Mouse (Mus musculus) CH12.LX (cell line): ENCODE measurements at regions not wholly inside any gene's neighbourhood (a gene's known extent, or its start where the extent isn't known, plus 50 kb on each side); places are given as distances from the start of the nearest gene placed in this dataset.

ENCODE experiments used
- DNase-seq: peaks from one replicate; pipeline ENCODE4 v3.0.0-alpha.2; 2013; ENCODE audit errors: extremely low read depth
- H3K27ac ChIP-seq: 2 replicates; pipeline ENCODE4 v1.5.1; 2012; ENCODE audit warnings: low read depth, mild to moderate bottlenecking, control low read depth, moderate library complexity; ENCODE audit not compliant: insufficient read depth
- H3K27me3 ChIP-seq: replicated peaks from 2 replicates; pipeline ENCODE3; 2012; ENCODE audit warnings: inconsistent platforms
- H3K36me3 ChIP-seq, 2 experiments: replicated peaks in 1 of 2; 2 replicates each; pipeline versions ENCODE3 to v1.6.1; 2012; ENCODE audit warnings: inconsistent platforms in 1 of 2, low read length in 1 of 2, mild to moderate bottlenecking in 1 of 2, mixed read lengths in 1 of 2, moderate library complexity in 1 of 2; ENCODE audit not compliant: control insufficient read depth in 1 of 2, insufficient read depth in 1 of 2
- H3K4me1 ChIP-seq, 2 experiments: 2 replicates each; pipeline ENCODE4 v1.6.1; 2012; ENCODE audit warnings: inconsistent platforms in 1 of 2, moderate library complexity in 1 of 2; ENCODE audit not compliant: insufficient read depth in 2 of 2, control insufficient read depth in 1 of 2
- H3K4me2 ChIP-seq: 2 replicates; pipeline ENCODE4 v1.6.1; 2012; ENCODE audit warnings: low read depth, mild to moderate bottlenecking, control low read depth; ENCODE audit not compliant: poor library complexity, insufficient read depth, severe bottlenecking
- H3K4me3 ChIP-seq, 3 experiments: fragments of 150-350 bp in 1 of 3; sonication (generic) in 1 of 3; replicated peaks in 1 of 3; 2 replicates each; pipeline versions ENCODE3 to v1.5.1; 2011 to 2012; ENCODE audit warnings: low read depth in 2 of 3, low read length in 2 of 3, mild to moderate bottlenecking in 2 of 3, moderate library complexity in 2 of 3, control low read depth in 1 of 3, improper control_type of control experiment in 1 of 3, inconsistent platforms in 1 of 3, mixed read lengths in 1 of 3; ENCODE audit not compliant: poor library complexity in 1 of 3
- H3K79me2 ChIP-seq: replicated peaks from 2 replicates; pipeline ENCODE4 v1.6.1; 2012; ENCODE audit warnings: mild to moderate bottlenecking, moderate library complexity; ENCODE audit not compliant: control insufficient read depth, poor library complexity, insufficient read depth, severe bottlenecking; ENCODE audit errors: extremely low read depth
- H3K9ac ChIP-seq: 2 replicates; pipeline ENCODE4 v1.6.1; 2012; ENCODE audit warnings: low read depth, mild to moderate bottlenecking, control low read depth, moderate library complexity; ENCODE audit not compliant: insufficient read depth
- H3K9me3 ChIP-seq: replicated peaks from 2 replicates; pipeline ENCODE3; 2012; ENCODE audit warnings: low read length, inconsistent platforms, mixed read lengths
- BHLHE40 ChIP-seq: IDR thresholded peaks from 2 replicates; pipeline ENCODE4 v1.6.1; 2011; ENCODE audit warnings: mild to moderate bottlenecking, low read depth, low read length, improper control_type of control experiment
- E2F4 ChIP-seq: IDR thresholded peaks from 2 replicates; pipeline ENCODE4 v1.6.1; 2011; ENCODE audit warnings: low read depth, low read length, improper control_type of control experiment; ENCODE audit not compliant: insufficient replicate concordance
- ELF1 ChIP-seq: IDR thresholded peaks from 2 replicates; pipeline ENCODE4 v1.6.1; 2014; ENCODE audit warnings: low read depth, mild to moderate bottlenecking, inconsistent platforms, low read length, improper control_type of control experiment
- EP300 ChIP-seq: IDR thresholded peaks from 2 replicates; pipeline ENCODE4 v1.6.1; 2011; ENCODE audit warnings: low read length, improper control_type of control experiment
- ETS1 ChIP-seq: conservative IDR thresholded peaks from 2 replicates; pipeline ENCODE4 v1.6.1; 2012; ENCODE audit warnings: low read depth, mild to moderate bottlenecking, inconsistent platforms, low read length, improper control_type of control experiment, moderate library complexity
- HCFC1 ChIP-seq: IDR thresholded peaks from 2 replicates; pipeline ENCODE4 v1.6.1; 2012; ENCODE audit warnings: low read depth, mild to moderate bottlenecking, inconsistent platforms, low read length, improper control_type of control experiment
- JUN ChIP-seq: IDR thresholded peaks from 2 replicates; pipeline ENCODE4 v1.6.1; 2011; ENCODE audit warnings: low read depth, mild to moderate bottlenecking, low read length, improper control_type of control experiment, moderate library complexity; ENCODE audit not compliant: insufficient read depth
- KAT2A ChIP-seq: IDR thresholded peaks from 2 replicates; pipeline ENCODE4 v1.6.1; 2012; ENCODE audit warnings: low read length, improper control_type of control experiment, inconsistent platforms; ENCODE audit not compliant: insufficient replicate concordance
- MAX ChIP-seq: IDR thresholded peaks from 2 replicates; pipeline ENCODE4 v1.6.1; 2011; ENCODE audit warnings: low read length, improper control_type of control experiment
- MYC ChIP-seq: IDR thresholded peaks from 2 replicates; pipeline ENCODE4 v1.6.1; 2011; ENCODE audit warnings: low read depth, mild to moderate bottlenecking, improper control_type of control experiment, low read length
- NELFE ChIP-seq: IDR thresholded peaks from 2 replicates; pipeline ENCODE4 v1.6.1; 2011; ENCODE audit warnings: low read depth, low read length, improper control_type of control experiment
- POLR2A ChIP-seq: IDR thresholded peaks from 2 replicates; pipeline ENCODE4 v1.6.1; 2011; ENCODE audit warnings: low read depth, mild to moderate bottlenecking, improper control_type of control experiment, low read length
- RCOR1 ChIP-seq: conservative IDR thresholded peaks from 2 replicates; pipeline ENCODE4 v1.6.1; 2012; ENCODE audit warnings: low read depth, mild to moderate bottlenecking, inconsistent platforms, low read length, improper control_type of control experiment
- SMC3 ChIP-seq: IDR thresholded peaks from 2 replicates; pipeline ENCODE4 v1.6.1; 2011; ENCODE audit warnings: low read depth, low read length, improper control_type of control experiment
- USF1 ChIP-seq: IDR thresholded peaks from 2 replicates; pipeline ENCODE4 v1.6.1; 2014; ENCODE audit warnings: low read depth, mild to moderate bottlenecking, inconsistent platforms, low read length, improper control_type of control experiment
- dilution Hi-C: fragments of 300-500 bp; cut with MboI; formaldehyde crosslinking; loops from 2 replicates; pipeline ENCODE4 v1.14.3; 2020; ENCODE audit warnings: low sequenced_read_pairs; ENCODE audit not compliant: extremely low pct_unique_long_range_greater_than_20kb, extremely low pct_ligation_motif_present
- in situ Hi-C: fragments of 300-500 bp; cut with MboI; formaldehyde crosslinking; loops from 3 replicates; pipeline ENCODE4 v1.14.3; 2019; ENCODE audit warnings: low sequenced_read_pairs, low pct_ligation_motif_present, low pct_unique_long_range_greater_than_20kb, mixed read lengths

- no peak for TF ChIP-seq HCFC1
- no peak for TF ChIP-seq BHLHE40
- TF ChIP-seq RCOR1: no peak
- no peak for TF ChIP-seq POLR2A
- TF ChIP-seq ELF1: no peak
- no peak for TF ChIP-seq EP300
- no peak for TF ChIP-seq MAX
- H3K9ac ChIP-seq: no peak overlapping the region
- no peak for DNase-seq
- H3K4me3 ChIP-seq: no peak overlapping the region
- H3K36me3 ChIP-seq: peaks cover 0 to 9% of the 10 kb centered on the region in 2 experiments
- no peak overlapping the region for H3K4me2 ChIP-seq
- no peaks in the 10 kb centered on the region for H3K79me2 ChIP-seq
- H3K27ac ChIP-seq: no peak overlapping the region
- H3K4me1 ChIP-seq: peaks cover 5 to 59% of the 10 kb centered on the region in 2 experiments; a peak in 3 of 4 replicates
- dilution Hi-C loops (no loop called here), in situ Hi-C loops (no loop called here)
- peaks cover 5% of the 10 kb centered on the region for H3K9me3 ChIP-seq
- H3K27me3 ChIP-seq: no peaks in the 10 kb centered on the region
These were observed 104.3 kb upstream of the Zc3h12c start for GRCm38 (mm10) chr9:52272668-52273067.

GRCm38 (mm10) chr9:52271345-52272116 is 103.2 kb upstream of the Zc3h12c start:
- H3K27me3 ChIP-seq: no peaks in the 10 kb centered on the region
- H3K9me3 ChIP-seq: peaks cover 5% of the 10 kb centered on the region
- H3K4me1 ChIP-seq: peaks cover 2 to 49% of the 10 kb centered on the region in 2 experiments; a peak in 3 of 4 replicates
- H3K4me2 ChIP-seq: no peak overlapping the region
- no peak overlapping the region for H3K27ac ChIP-seq
- DNase-seq: no peak
- peaks cover 0 to 9% of the 10 kb centered on the region in 2 experiments for H3K36me3 ChIP-seq
- H3K9ac ChIP-seq: no peak overlapping the region
- in situ Hi-C loops (no loop called here), dilution Hi-C loops (no loop called here)
- H3K4me3 ChIP-seq: no peak overlapping the region
- no peaks in the 10 kb centered on the region for H3K79me2 ChIP-seq
- TF ChIP-seq MAX (peak; percentile 77), EP300 (peak; percentile 20; the same call in 1 of the 2 replicates), JUN (no peak), ETS1 (peak; percentile 10), MYC (no peak), E2F4 (no peak), BHLHE40 (peak; percentile 80), KAT2A (no peak), SMC3 (no peak), NELFE (no peak), USF1 (no peak)
